Mouse (Mus musculus) spleen, adult 2 months (tissue): ENCODE data around the gene Spred3.

Source experiments
- CTCF ChIP-seq: fragments of 200-500 bp; IDR thresholded peaks from 2 replicates; pipeline ENCODE4 v1.5.1; 2011; ENCODE audit warnings: mild to moderate bottlenecking, inconsistent platforms; ENCODE audit not compliant: insufficient read depth, insufficient read length, insufficient replicate concordance; ENCODE audit errors: extremely low read depth
- POLR2A ChIP-seq: fragments of 200-500 bp; IDR thresholded peaks from 2 replicates; pipeline ENCODE4 v1.6.1; 2011; ENCODE audit warnings: low read depth, low read length, inconsistent platforms

DNA sequence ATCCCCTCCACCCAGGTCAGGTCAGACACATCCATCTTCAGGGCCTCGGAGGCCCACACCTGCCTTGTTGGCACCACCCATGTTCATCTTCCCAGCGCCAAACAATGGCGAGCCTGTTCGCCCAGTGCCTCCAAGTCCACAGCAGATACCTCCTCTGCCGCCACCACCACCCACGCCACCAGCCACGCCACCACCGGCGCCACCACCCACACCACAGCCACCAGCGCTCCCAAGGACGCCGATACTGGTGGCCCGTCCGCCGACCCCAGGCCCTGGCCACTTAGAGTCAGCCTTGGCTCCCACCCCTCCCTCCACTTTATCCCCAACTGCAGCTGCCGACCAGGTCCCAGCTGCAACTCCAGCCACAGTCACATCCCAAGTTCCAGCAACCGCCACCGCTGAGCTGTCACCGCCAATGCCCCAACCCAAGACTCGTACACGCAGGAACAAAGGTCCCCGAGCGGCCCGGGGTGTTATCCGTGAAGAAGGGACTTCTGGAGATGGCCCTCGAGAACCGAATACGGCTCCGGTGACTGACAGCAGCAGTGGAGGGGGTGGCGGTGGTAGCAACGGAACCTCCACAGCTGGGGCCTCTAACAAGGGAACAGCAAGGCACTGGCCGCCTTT, 2.3 kb upstream of the Spred3 start:
- TF ChIP-seq CTCF (no peak), POLR2A (no peak)
